Mouse (Mus musculus): ENCODE measurements around the gene Ptprs.

- TF ChIP-seq CTCF (IDR thresholded peaks at IDR 0.05; ENCODE audit: extremely low read depth, insufficient read depth, insufficient read length, insufficient replicate concordance) (no peak), POLR2A (IDR thresholded peaks at IDR 0.05; ENCODE audit: low read depth, low read length) (no peak)
Measured at GRCm38 (mm10) chr17:56409759-56410158, 66.5 kb downstream of the Ptprs start.

All from spleen, adult 2 months (tissue).